Mouse (Mus musculus) adrenal gland, postnatal 4 days (tissue): ENCODE results near the gene C130032M10Rik. TPM values are rescaled to one million over a fixed set of nuclear protein-coding genes. Genes with fewer than 3 reads are reported as not detected.

Experiments used
- total RNA-seq, 2 experiments: library from RNA; stranded (reverse); gene quantifications; 2 replicates each; pipeline ENCODE4 v1.2.3; 2021

C130032M10Rik gene
- total RNA-seq, 2 experiments from 2014 or later, result not detected

Other genes with a start within 250 kb of the C130032M10Rik start
- not detected for gene Bcl2a1c, start 185.6 kb upstream of the C130032M10Rik start, total RNA-seq
- gene Crtap, start 125.0 kb upstream of the C130032M10Rik start, total RNA-seq, result 100 to 1,000 TPM; 155 to 160 TPM
- gene Glb1, start 114.6 kb upstream of the C130032M10Rik start, total RNA-seq, result 10 to 100 TPM; 38.7 to 45.5 TPM
- gene Tmppe, start 114.6 kb upstream of the C130032M10Rik start, total RNA-seq, result 10 to 100 TPM; 10.6 to 10.8 TPM
- not detected for gene Ccr4, start 10.8 kb upstream of the C130032M10Rik start, total RNA-seq
- under 1 TPM in 1 of 2 experiments, not detected in 1; 0.36 TPM for gene Trim71, start 48.7 kb downstream of the C130032M10Rik start, total RNA-seq
- 10 to 100 TPM; 59.5 to 61.9 TPM for gene Cnot10, start 124.5 kb downstream of the C130032M10Rik start, total RNA-seq
- 10 to 100 TPM; 45.7 to 49.6 TPM for gene Dync1li1, start 173.1 kb downstream of the C130032M10Rik start, total RNA-seq
- 10 to 100 TPM; 75.0 to 75.9 TPM for gene Cmtm6, start 215.4 kb downstream of the C130032M10Rik start, total RNA-seq